Mouse (Mus musculus) spleen, postnatal 14 days (tissue): ENCODE data around the gene Vstm2l.

ENCODE experiments used
- DNase-seq, 2 experiments: peaks; one replicate each; pipeline ENCODE4 v3.0.0; 2021 to 2022; ENCODE audit warnings: low spot score in 2 of 2

The Vstm2l gene

DNA sequence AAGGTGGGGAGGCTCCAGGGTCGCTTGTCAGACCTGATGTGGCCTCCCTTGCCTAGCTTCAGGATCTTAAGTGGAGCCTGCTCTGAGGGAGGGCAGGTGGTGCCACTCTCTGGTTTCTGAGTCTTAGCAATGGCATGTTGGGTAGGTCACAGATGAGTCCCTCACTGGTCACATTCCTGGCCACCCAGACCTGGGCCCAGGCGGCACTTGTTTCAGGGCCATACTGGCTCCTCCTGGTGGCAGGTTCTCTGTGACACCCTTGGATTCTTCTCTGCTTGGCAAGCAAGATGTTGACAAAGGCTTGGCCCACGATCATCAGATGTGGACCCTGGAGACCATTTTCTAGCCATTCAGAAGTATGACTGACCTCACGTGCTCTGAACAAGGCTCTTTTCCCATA lies 18.2 kb downstream of the Vstm2l start:
- DNase-seq, result no peak

DNA sequence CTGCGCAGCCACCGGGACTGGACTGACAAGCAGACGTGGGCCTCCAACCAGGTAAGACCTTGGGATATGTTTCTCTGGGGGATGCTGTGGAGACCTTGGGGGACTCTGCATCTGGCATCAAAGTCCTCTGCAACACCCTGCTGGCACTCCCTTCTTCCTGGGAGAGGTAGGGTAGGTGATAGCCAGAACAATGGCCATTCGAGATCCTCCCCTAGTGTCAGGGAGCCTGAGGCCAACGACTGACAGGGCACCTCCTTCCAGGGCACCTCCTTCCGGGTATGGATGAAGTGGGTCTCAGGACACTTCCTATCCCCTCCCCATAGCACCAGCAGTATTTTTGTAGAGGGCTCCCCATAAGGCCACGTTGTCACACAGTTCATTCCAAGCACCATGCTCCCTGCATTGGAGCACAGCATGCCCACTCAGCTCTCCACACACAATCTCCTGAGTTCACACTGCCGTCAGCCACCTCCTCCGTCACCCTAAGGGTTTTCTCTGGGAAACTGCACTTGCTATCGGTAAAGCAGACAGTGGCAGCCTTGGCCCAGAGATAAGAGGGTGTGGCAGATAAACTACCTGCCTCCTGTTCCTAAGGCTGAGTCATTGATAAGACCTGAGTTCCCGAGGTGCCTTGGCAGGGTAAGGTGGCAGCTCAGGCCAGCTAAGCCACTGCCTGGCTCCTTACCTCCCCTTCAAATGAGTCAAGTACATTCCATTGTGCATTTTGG lies 21.2 kb downstream of the Vstm2l start:
- no peak for DNase-seq

DNA sequence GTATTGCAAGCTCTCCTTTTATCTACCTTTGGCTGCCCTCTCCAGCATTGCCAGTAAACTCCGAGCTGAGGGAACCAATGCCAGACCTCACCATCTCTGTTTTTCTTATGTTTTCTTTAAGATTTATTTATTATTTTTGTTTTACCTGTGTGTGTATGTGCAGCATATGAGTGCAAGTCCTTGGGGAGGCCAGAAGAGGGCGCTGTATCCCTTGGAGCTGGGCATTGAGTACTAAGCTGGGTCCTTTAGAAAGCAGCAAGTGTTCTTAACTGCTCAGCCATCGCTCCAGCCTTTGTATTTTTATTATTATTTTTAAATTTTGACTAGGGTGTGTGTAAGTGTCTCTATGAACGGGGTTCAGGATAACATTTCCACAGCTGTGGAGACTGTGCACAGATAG lies 22.2 kb downstream of the Vstm2l start:
- DNase-seq, result no peak

DNA sequence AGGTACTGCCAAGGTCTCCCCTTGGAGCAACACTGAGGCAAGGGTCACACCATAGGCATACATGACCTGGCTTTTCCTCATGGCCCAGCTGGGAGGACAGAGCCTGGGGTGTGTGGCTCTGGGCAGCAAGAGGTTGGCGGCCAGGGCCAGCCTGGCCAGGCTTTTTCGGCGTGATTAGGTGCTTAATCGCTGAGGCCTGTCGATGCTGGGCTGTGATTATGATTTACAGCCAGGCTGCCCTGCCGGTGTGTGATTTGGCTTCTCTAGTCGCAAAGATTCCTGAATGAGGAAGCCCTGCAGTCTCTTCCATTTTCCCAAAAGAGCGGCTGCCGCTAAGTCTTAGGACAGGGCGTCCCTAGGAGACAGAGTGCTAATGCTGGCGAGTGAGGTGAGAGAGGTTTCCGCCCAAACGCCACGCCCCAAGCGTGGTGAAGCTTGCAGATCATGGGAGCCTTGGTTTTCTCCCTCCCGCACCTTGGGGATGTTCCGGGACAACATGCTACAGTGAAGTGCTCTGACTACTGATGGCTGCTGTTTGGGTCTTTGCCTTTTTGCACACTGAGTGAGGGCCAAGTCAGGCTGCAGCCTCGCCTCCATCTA lies 26.2 kb downstream of the Vstm2l start:
- DNase-seq, result no peak

GRCm38 (mm10) chr2:157943514-157944155 lies 29.2 kb downstream of the Vstm2l start:
- peak in 1 of 2 experiments; percentile 6 for DNase-seq

DNA sequence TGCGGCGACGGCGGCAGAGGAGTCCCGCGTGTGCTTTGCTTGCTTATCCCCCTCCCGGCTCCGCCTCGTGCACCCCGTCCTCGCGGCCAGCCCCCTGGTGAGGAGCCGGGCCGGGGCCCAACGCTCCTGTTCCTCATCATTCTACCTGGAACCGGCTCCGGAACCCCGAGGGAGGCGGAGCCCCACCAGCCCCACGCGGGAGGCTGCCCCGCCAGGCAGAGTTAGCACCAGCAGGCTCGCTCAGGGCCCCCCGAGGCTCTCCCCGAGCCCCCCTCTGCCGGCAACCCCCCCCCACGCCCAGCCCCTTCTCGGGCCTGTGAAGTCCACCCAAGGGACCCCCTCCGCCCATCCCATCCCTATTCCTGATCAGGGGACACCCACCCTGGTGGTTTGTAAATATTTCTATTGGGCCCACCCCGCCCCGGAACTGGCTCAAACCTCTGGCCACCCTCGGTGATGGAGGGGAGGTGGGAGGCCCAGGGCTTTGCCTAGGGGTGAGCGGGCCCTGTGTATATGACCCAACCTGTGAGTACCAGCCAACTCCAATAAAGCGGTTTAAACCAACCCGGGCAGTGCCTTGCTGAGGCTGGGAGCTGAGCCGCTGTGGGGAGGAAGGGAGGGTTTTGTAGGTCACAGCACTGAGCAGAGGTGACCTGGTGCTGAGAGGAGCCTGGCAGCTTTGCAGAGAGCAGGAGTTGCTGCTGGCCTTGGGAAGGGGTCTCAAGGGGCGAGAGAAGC lies 29.9 kb downstream of the Vstm2l start:
- no peak for DNase-seq

GRCm38 (mm10) chr2:157953978-157954377 lies 39.5 kb downstream of the Vstm2l start:
- DNase-seq, result no peak

- no peak for DNase-seq
Measured at GRCm38 (mm10) chr2:157957707-157958108, 43.3 kb downstream of the Vstm2l start.

- no peak for DNase-seq
Measured at GRCm38 (mm10) chr2:157967856-157968255, 53.4 kb downstream of the Vstm2l start.

DNA sequence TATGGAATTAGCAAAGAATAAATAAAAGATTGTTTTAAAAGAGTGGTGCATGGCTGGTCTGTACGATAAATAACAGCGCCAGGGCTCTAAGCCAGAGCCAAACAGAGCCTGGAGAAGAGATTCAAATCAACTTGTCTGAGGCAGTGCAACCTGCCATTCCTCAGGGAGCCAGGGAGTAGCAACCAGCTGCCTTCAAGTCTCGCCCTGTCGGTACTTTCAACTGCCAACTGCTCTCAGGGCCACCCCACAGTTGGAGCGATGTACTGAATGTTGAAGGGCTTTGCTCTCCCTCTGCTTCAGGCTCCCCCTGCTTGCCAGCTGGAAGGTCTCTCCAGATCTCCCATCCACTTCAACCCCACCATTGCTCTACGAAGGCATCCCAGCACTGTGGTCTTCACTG lies 55.7 kb downstream of the Vstm2l start:
- no peak for DNase-seq

- DNase-seq, result peak in 1 of 2 experiments; percentile 3
Measured at GRCm38 (mm10) chr2:157970669-157971068, 56.2 kb downstream of the Vstm2l start.

GRCm38 (mm10) chr2:157974604-157975501 lies 60.4 kb downstream of the Vstm2l start:
- DNase-seq, result no peak

DNA sequence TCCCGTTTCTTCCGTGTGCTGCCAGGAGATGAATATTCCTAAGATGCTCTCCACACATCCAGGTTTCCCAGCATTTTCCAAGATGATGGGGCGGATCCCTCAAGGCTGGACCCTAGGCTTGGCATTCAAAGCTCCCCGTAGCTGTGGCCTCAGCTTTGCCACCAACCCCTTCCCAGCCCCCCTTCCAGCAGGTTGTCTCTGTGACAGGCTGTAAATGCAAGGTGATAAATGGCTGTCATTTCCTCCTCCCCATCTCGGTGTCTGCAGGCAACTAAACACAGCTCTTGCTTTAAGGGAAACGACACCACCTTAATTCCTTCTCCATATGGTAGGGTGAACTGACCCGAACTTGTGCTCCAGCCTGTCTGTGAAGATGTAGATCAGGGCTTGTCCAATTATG lies 61.1 kb downstream of the Vstm2l start:
- no peak for DNase-seq

DNA sequence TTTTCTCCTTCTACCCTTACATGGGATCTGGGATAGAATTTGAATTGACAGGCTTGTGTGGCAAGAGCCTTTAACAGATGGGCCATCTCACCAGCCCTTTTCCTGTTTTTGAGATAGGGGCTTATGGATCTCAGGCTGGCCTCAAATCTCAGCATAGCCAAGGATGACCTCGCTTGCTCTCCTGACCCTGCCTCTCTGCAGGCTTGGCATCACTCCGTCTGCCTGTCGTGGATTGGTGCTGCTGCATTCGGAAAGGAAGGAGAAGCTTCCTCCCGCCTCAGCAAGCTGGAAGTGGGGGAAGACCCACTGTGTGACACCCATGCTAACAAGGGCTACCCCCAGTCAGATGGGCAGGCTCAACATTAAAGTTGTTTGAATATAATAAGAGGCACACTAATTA lies 64.8 kb downstream of the Vstm2l start:
- DNase-seq, result no peak

- DNase-seq, result no peak
Measured at GRCm38 (mm10) chr2:157982727-157983126, 68.3 kb downstream of the Vstm2l start.

DNA sequence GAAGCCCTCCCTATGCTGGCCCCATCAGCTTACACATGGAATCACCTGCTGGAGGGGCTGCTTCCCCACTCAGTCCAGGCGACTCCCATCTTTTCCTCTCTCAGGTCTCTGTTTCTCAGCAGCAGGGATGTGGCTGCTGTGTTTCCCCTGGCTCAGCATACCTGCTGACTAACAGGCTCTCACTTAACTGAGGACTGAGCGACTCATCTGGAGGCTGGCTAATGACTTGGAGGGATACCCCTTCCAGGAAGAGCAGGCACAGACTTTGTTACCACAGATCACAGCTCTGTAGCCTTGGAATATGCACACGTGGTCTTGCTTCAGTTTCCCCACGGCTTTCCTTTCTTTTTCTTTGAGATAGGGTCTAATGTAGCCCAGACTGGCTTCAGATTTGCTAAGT lies 68.8 kb downstream of the Vstm2l start:
- no peak for DNase-seq

DNA sequence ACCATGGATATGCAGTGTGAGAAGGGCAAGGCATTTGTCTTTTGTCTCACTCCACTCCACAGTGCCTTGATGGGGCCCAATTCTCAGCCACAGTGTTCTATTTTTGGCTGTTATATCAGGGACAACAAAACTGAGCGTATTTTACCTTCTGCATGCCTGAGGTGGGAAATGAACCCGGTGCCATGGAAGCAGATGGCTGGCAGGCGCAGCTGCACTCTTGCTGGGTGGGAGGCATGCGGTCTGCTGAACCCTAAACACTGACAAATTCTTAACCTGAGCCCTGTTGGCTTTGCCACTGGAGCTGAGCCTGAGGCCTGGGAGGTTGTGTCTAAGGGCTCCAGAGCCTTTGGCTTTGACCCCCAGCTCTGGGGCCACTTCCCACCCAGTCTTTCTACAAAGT lies 71.2 kb downstream of the Vstm2l start:
- DNase-seq, result no peak

DNA sequence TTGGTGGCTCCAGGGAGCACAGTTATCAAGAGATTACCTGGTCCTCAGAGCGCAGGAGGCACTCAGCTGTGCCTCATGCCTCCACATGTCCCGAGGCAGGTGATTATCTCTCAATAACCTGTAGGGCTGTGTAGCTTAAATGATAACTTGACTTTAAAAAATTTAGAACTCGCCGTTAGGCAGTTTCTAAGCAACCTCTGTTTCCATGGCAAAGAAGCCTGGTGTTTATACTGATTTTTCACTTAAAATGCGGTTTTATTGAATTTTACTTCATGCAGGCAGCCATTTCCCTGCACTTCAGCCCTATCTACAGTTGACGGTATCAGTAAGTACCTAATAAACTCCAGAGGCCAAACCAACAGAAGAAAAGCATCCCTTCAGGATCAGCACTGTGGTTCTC lies 71.8 kb downstream of the Vstm2l start:
- no peak for DNase-seq

DNA sequence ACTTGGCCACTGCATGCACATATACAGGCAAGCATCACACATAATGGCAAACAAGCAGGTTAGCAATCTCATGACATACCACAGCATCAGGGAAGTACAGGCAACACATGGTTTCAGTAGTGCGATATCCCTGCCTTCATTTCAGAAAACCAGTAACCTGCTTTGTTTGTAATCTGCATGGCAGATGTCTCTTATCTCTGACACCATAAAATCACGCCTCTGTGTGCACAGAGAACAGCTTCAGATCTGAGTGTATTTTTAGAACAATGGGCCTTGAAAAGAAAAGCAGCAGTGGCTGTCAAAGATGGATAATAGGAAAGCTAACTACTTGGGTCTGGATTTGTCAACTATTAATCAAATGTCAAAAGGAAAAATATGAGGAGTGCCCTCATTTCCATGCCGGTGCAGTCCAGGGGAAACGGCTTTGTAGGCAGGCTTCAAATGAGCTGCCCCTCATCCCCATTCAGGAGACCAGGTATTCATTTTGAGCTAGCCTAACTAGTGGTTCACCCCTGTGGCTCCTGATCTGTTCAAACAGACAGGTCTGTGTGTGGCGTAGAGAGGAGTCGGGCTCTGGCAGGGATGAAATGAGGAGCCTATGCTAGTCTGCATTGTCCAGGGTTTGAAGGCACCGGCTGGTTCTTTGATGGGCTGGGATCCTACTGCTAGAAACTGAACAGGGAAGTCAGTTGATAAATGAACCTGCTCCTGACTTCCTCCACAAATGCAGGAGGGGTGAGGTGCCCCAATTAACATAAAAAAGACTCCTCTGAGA lies 74.2 kb downstream of the Vstm2l start:
- DNase-seq, result no peak

- no peak for DNase-seq
Measured at GRCm38 (mm10) chr2:157989946-157990345, 75.5 kb downstream of the Vstm2l start.

GRCm38 (mm10) chr2:157991026-157991425 lies 76.6 kb downstream of the Vstm2l start:
- DNase-seq, result no peak
